Mouse (Mus musculus) CH12F3 (cell line): ENCODE measurements at regions not wholly inside any gene's neighbourhood (a gene's known extent, or its start where the extent isn't known, plus 50 kb on each side); places are given as distances from the start of the nearest gene placed in this dataset.

Experiments used
- in situ Hi-C: fragments of 300-500 bp; cut with MboI; formaldehyde crosslinking; loops from 2 replicates; pipeline ENCODE4 v1.14.3; 2020; ENCODE audit warnings: low sequenced_read_pairs

GRCm38 (mm10) chr15:96882211-96882610, 173.5 kb downstream of the Slc38a4 start:
- in situ Hi-C loops: no loop called here

- in situ Hi-C loops: no loop called here
Observed at GRCm38 (mm10) chr15:96881519-96882170, 174.1 kb downstream of the Slc38a4 start.

GRCm38 (mm10) chr15:96880066-96880465, 175.7 kb downstream of the Slc38a4 start:
- in situ Hi-C loops: no loop called here

GRCm38 (mm10) chr15:96878796-96879195, 177.0 kb downstream of the Slc38a4 start:
- in situ Hi-C loops: no loop called here

- in situ Hi-C loops: no loop called here
Observed at GRCm38 (mm10) chr15:96877931-96878330, 177.8 kb downstream of the Slc38a4 start.

GRCm38 (mm10) chr15:96877271-96877670, 177.7 kb upstream of the Slc38a2 start:
- in situ Hi-C loops: no loop called here

- in situ Hi-C loops: no loop called here
Observed at GRCm38 (mm10) chr15:96874145-96874544, 174.6 kb upstream of the Slc38a2 start.

- in situ Hi-C loops: no loop called here
Observed at GRCm38 (mm10) chr15:96873562-96873961, 174.0 kb upstream of the Slc38a2 start.

- in situ Hi-C loops: no loop called here
Observed at GRCm38 (mm10) chr15:96873126-96873525, 173.6 kb upstream of the Slc38a2 start.

GRCm38 (mm10) chr15:96867701-96868100, 168.2 kb upstream of the Slc38a2 start:
- in situ Hi-C loops: no loop called here

- in situ Hi-C loops: no loop called here
Observed at GRCm38 (mm10) chr15:96865932-96866331, 166.4 kb upstream of the Slc38a2 start.

- in situ Hi-C loops: no loop called here
Observed at GRCm38 (mm10) chr15:96857709-96858108, 158.2 kb upstream of the Slc38a2 start.

GRCm38 (mm10) chr15:96851970-96852768, 152.6 kb upstream of the Slc38a2 start:
- in situ Hi-C loops: no loop called here

- in situ Hi-C loops: no loop called here
Observed at GRCm38 (mm10) chr15:96848150-96848549, 148.6 kb upstream of the Slc38a2 start.

GRCm38 (mm10) chr15:96845221-96845620, 145.7 kb upstream of the Slc38a2 start:
- in situ Hi-C loops: no loop called here

- in situ Hi-C loops: no loop called here
Observed at GRCm38 (mm10) chr15:96844290-96844689, 144.8 kb upstream of the Slc38a2 start.

- in situ Hi-C loops: no loop called here
Observed at GRCm38 (mm10) chr15:96843589-96843988, 144.1 kb upstream of the Slc38a2 start.

GRCm38 (mm10) chr15:96842881-96843280, 143.4 kb upstream of the Slc38a2 start:
- in situ Hi-C loops: no loop called here

- in situ Hi-C loops: no loop called here
Observed at GRCm38 (mm10) chr15:96836670-96837069, 137.1 kb upstream of the Slc38a2 start.

GRCm38 (mm10) chr15:96834862-96835261, 135.3 kb upstream of the Slc38a2 start:
- in situ Hi-C loops: no loop called here

GRCm38 (mm10) chr15:96834162-96834843, 134.8 kb upstream of the Slc38a2 start:
- in situ Hi-C loops: no loop called here

- in situ Hi-C loops: no loop called here
Observed at GRCm38 (mm10) chr15:96832389-96832788, 132.9 kb upstream of the Slc38a2 start.
